Mouse (Mus musculus): ENCODE results near the gene Elf3. TPM values are rescaled to one million over a fixed set of nuclear protein-coding genes. Genes with fewer than 3 reads are reported as not detected.

Elf3 gene
- total and polyA plus RNA-seq, 3 experiments: 14.6 to 52.1 (median 28.6) TPM

DNA sequence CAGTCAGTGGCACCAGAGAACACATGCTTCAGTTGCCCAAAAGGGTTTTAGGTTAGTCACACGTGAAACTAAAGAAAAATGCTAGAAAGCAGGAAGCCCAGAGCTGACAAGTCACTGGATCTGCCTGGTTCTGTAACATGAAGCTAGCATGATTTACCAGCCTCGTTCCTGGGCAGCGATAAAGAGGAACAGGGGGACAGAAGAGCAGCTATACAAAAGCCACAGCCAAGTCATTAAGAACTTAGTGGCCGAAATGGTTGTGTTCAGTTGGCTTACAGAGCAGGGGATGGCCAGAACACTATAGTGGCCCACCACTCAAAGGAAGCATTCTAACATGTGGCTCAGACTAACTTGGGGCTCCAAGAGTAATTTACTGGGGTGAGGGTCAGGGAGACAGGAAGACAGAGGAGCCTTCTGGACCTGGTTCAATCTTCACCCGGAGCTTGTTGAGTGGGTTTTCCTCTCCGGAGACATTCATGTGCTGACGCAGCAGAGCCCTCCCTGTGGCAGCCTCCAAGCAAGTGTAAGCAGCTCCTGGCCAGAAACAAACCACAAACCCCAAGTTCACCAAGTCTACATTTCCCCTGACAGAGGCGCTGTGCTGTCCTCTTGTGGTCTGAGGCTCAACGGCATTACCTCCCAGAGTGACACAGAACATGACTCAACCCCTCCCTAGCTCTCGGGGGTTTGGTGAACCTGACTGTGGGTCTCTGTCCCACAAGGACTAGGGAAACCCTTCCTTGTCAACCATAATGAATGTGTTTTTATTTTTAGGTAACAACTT lies 9.5 kb upstream of the Elf3 start:
- Histone ChIP-seq H3K27me3 (replicated peaks) (no peaks in the 10 kb centered on the region), H3K27ac (ENCODE audit: insufficient read depth, low read depth) (no peak overlapping the region; the same call in 1 of the 2 replicates), H3K36me3 (replicated peaks in 1 of 2; ENCODE audit: control insufficient read depth in 1 of 2, insufficient read depth in 1 of 2, low read length in 1 of 2) (peaks cover 57 to 92% of the 10 kb centered on the region in 2 experiments), H3K4me1 (ENCODE audit: control insufficient read depth in 1 of 2, insufficient read depth in 2 of 2) (peaks cover 17 to 38% of the 10 kb centered on the region in 2 experiments; a peak in 3 of 4 replicates), H3K9ac (ENCODE audit: insufficient read depth, low read depth) (no peak overlapping the region), H3K79me2 (replicated peaks; ENCODE audit: control insufficient read depth, extremely low read depth, insufficient read depth, poor library complexity, severe bottlenecking) (no peaks in the 10 kb centered on the region; the same call in 1 of the 2 replicates), H3K9me3 (replicated peaks; ENCODE audit: low read length) (no peaks in the 10 kb centered on the region), H3K4me2 (ENCODE audit: insufficient read depth, low read depth, poor library complexity, severe bottlenecking) (no peak overlapping the region), H3K4me3 (replicated peaks in 1 of 3; ENCODE audit: low read depth in 2 of 3, low read length in 2 of 3, poor library complexity in 1 of 3) (no peak overlapping the region)
- dilution Hi-C loops (cut with MboI; ENCODE audit: extremely low pct_ligation_motif_present, extremely low pct_unique_long_range_greater_than_20kb, low sequenced_read_pairs) (no loop called here), in situ Hi-C loops (cut with MboI; ENCODE audit: low pct_ligation_motif_present, low pct_unique_long_range_greater_than_20kb, low sequenced_read_pairs) (no loop called here)
- DNase-seq (ENCODE audit: extremely low read depth): peak; percentile 62
- TF ChIP-seq NELFE (IDR thresholded peaks at IDR 0.05; ENCODE audit: low read depth, low read length) (no peak), ZKSCAN1 (IDR thresholded peaks at IDR 0.05; ENCODE audit: borderline replicate concordance, low read depth, low read length) (no peak), POLR2AphosphoS2 (IDR thresholded peaks at IDR 0.05; ENCODE audit: low read depth, low read length) (no peak), KAT2A (IDR thresholded peaks at IDR 0.05; ENCODE audit: insufficient replicate concordance, low read length) (no peak), PAX5 (IDR thresholded peaks at IDR 0.05; ENCODE audit: low read length) (no peak), CHD1 (IDR thresholded peaks at IDR 0.05; ENCODE audit: low read depth, low read length) (no peak), MAFK (IDR thresholded peaks at IDR 0.05; ENCODE audit: insufficient replicate concordance, low read length) (0 out of 2 replicates have a peak, but pooled peaks have one; percentile 14), RAD21 (IDR thresholded peaks at IDR 0.05; ENCODE audit: low read depth, low read length) (peak; percentile 39), CTCF (conservative IDR thresholded peaks at IDR 0.05 in 1 of 2, IDR thresholded peaks at IDR 0.05 in 1 of 2; ENCODE audit: low read depth in 2 of 2, low read length in 2 of 2) (peak in 1 of 2 experiments; percentile 59; a peak in 3 of 4 replicates), MXI1 (IDR thresholded peaks at IDR 0.05; ENCODE audit: low read depth, low read length) (0 out of 2 replicates have a peak, but pooled peaks have one; percentile 19), ZC3H11A (IDR thresholded peaks at IDR 0.05; ENCODE audit: low read depth, low read length) (no peak), MYC (IDR thresholded peaks at IDR 0.05; ENCODE audit: low read depth, low read length) (no peak), SMC3 (IDR thresholded peaks at IDR 0.05; ENCODE audit: low read depth, low read length) (peak; percentile 42), ETS1 (conservative IDR thresholded peaks at IDR 0.05; ENCODE audit: low read depth, low read length) (0 out of 2 replicates have a peak, but pooled peaks have one; percentile 24), IRF4 (IDR thresholded peaks at IDR 0.05; ENCODE audit: low read depth, low read length) (0 out of 2 replicates have a peak, but pooled peaks have one; percentile 17), MAX (IDR thresholded peaks at IDR 0.05; ENCODE audit: low read length) (no peak), BHLHE40 (IDR thresholded peaks at IDR 0.05; ENCODE audit: low read depth, low read length) (no peak), ELF1 (IDR thresholded peaks at IDR 0.05; ENCODE audit: low read depth, low read length) (no peak)

- dilution Hi-C loops (cut with MboI; ENCODE audit: extremely low pct_ligation_motif_present, extremely low pct_unique_long_range_greater_than_20kb, low sequenced_read_pairs): no loop called here
- no peaks in the 10 kb centered on the region for H3K79me2 ChIP-seq (replicated peaks; ENCODE audit: control insufficient read depth, extremely low read depth, insufficient read depth, poor library complexity, severe bottlenecking)
- DNase-seq (ENCODE audit: extremely low read depth): peak; percentile 85
- H3K9ac ChIP-seq (ENCODE audit: insufficient read depth, low read depth): 0 out of 2 replicates have a peak overlapping the region, but pooled peaks have one; percentile 25
- in situ Hi-C loops (cut with MboI; ENCODE audit: low pct_ligation_motif_present, low pct_unique_long_range_greater_than_20kb, low sequenced_read_pairs): no loop called here
- H3K4me3 ChIP-seq (replicated peaks in 1 of 3; ENCODE audit: low read depth in 2 of 3, low read length in 2 of 3, poor library complexity in 1 of 3): no peak overlapping the region
- no peaks in the 10 kb centered on the region for H3K27me3 ChIP-seq (replicated peaks)
- H3K9me3 ChIP-seq (replicated peaks; ENCODE audit: low read length): no peaks in the 10 kb centered on the region
- H3K4me2 ChIP-seq (ENCODE audit: insufficient read depth, low read depth, poor library complexity, severe bottlenecking): no peak overlapping the region
- peak overlapping the region; percentile 26 for H3K27ac ChIP-seq (ENCODE audit: insufficient read depth, low read depth)
- peaks cover 17 to 46% of the 10 kb centered on the region in 2 experiments; a peak in 3 of 4 replicates for H3K4me1 ChIP-seq (ENCODE audit: control insufficient read depth in 1 of 2, insufficient read depth in 2 of 2)
- H3K36me3 ChIP-seq (replicated peaks in 1 of 2; ENCODE audit: control insufficient read depth in 1 of 2, insufficient read depth in 1 of 2, low read length in 1 of 2): peaks cover 48 to 91% of the 10 kb centered on the region in 2 experiments
- TF ChIP-seq TCF12 (IDR thresholded peaks at IDR 0.05; ENCODE audit: low read depth, low read length): peak; percentile 35; the same call in 1 of the 2 replicates
- peak; percentile 67 for TF ChIP-seq IRF4 (IDR thresholded peaks at IDR 0.05; ENCODE audit: low read depth, low read length)
- TF ChIP-seq MAFK (IDR thresholded peaks at IDR 0.05; ENCODE audit: insufficient replicate concordance, low read length): no peak
- no peak for TF ChIP-seq JUND (conservative IDR thresholded peaks at IDR 0.05; ENCODE audit: low read depth, low read length)
- TF ChIP-seq BHLHE40 (IDR thresholded peaks at IDR 0.05; ENCODE audit: low read depth, low read length): 0 out of 2 replicates have a peak, but pooled peaks have one; percentile 24
- TF ChIP-seq MXI1 (IDR thresholded peaks at IDR 0.05; ENCODE audit: low read depth, low read length): no peak; the same call in 1 of the 2 replicates
- no peak for TF ChIP-seq CHD1 (IDR thresholded peaks at IDR 0.05; ENCODE audit: low read depth, low read length)
- TF ChIP-seq POLR2AphosphoS2 (IDR thresholded peaks at IDR 0.05; ENCODE audit: low read depth, low read length): no peak
- TF ChIP-seq E2F4 (IDR thresholded peaks at IDR 0.05; ENCODE audit: insufficient replicate concordance, low read depth, low read length): no peak
- no peak for TF ChIP-seq PAX5 (IDR thresholded peaks at IDR 0.05; ENCODE audit: low read length)
- TF ChIP-seq CTCF (conservative IDR thresholded peaks at IDR 0.05 in 1 of 2, IDR thresholded peaks at IDR 0.05 in 1 of 2; ENCODE audit: low read depth in 2 of 2, low read length in 2 of 2): no peak
- TF ChIP-seq USF1 (IDR thresholded peaks at IDR 0.05; ENCODE audit: low read depth, low read length): no peak
- no peak for TF ChIP-seq ZKSCAN1 (IDR thresholded peaks at IDR 0.05; ENCODE audit: borderline replicate concordance, low read depth, low read length)
- peak; percentile 70 for TF ChIP-seq MAX (IDR thresholded peaks at IDR 0.05; ENCODE audit: low read length)
- TF ChIP-seq RCOR1 (conservative IDR thresholded peaks at IDR 0.05; ENCODE audit: low read depth, low read length): no peak
- TF ChIP-seq SIN3A (IDR thresholded peaks at IDR 0.05; ENCODE audit: low read length): peak; percentile 51; the same call in 1 of the 2 replicates
- no peak for TF ChIP-seq GABPA (IDR thresholded peaks at IDR 0.05; ENCODE audit: insufficient replicate concordance, low read depth, low read length)
- TF ChIP-seq RAD21 (IDR thresholded peaks at IDR 0.05; ENCODE audit: low read depth, low read length): no peak
- TF ChIP-seq KAT2A (IDR thresholded peaks at IDR 0.05; ENCODE audit: insufficient replicate concordance, low read length): no peak
- no peak for TF ChIP-seq NRF1 (IDR thresholded peaks at IDR 0.05; ENCODE audit: low read depth, low read length)
- TF ChIP-seq EP300 (IDR thresholded peaks at IDR 0.05; ENCODE audit: low read length): 0 out of 2 replicates have a peak, but pooled peaks have one; percentile 22
Measured at GRCm38 (mm10) chr1:135265834-135266233, 7.5 kb upstream of the Elf3 start.

Data from CH12.LX (cell line).